Mouse (Mus musculus): ENCODE data around the gene Cd44.

DNA sequence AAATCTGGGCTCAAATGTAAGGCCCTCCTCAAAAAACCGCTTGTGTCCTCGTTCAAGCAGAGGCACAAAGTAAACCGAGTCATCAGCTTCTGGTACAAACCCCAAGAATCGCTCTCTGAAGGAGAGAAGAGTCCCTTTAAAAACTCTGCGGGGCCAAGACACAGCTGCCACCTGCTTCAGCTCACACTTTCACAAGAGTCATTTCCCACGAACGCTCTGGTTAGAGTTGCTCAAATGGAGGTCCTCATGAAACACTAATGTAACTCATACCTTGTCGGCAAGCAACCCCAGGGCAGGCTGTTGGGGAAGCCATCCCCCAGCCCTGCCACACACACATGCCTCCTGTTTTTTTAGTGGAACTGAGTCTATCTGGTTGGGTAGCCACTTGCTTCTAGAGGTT lies 5.3 kb downstream of the Cd44 start:
- TF ChIP-seq TCF12 (IDR thresholded peaks at IDR 0.05; ENCODE audit: insufficient read depth, poor library complexity, severe bottlenecking) = no peak
- TF ChIP-seq POLR2A (IDR thresholded peaks at IDR 0.05; ENCODE audit: insufficient read length, low read depth) = no peak
- TF ChIP-seq USF1 (IDR thresholded peaks at IDR 0.05; ENCODE audit: low read depth) = no peak
- TF ChIP-seq CEBPB (IDR thresholded peaks at IDR 0.05; ENCODE audit: insufficient read depth, poor library complexity, severe bottlenecking) = no peak
- TF ChIP-seq MAX (IDR thresholded peaks at IDR 0.05; ENCODE audit: low read depth) = no peak
- no peak for TF ChIP-seq MYOG (IDR thresholded peaks at IDR 0.05; ENCODE audit: control insufficient read depth in 1 of 3, insufficient read depth in 1 of 3, insufficient read length in 2 of 3, low read depth in 2 of 3)

Data from myocyte (in vitro differentiated cells).